Mouse (Mus musculus): ENCODE measurements around the gene Nek5.

Gene Nek5

GRCm38 (mm10) chr8:22124220-22125152, at the start of gene Nek5:
Nek5 (minus strand) TSS chr8:22125053.
- DNase-seq: no peak

DNA sequence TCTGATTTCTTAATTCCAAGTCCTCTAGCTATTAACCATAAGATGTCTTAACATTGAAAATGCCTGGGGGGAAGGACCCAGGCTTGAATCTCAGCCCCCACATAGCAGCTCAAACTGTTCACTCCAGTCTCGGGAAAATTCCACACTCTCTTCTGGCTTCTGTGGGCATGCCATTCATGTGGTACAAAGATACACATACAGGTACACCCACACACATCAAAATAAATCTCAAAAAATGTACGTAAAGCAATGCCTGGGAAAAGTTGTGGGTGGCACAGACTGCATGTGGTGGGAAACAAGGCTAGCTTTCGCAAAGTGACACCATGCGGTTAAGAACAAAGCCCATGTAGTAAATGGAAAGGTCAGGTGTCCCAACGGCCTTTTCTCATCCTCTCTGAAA, 44.3 kb upstream of the Nek5 start:
- no peak for DNase-seq

DNA sequence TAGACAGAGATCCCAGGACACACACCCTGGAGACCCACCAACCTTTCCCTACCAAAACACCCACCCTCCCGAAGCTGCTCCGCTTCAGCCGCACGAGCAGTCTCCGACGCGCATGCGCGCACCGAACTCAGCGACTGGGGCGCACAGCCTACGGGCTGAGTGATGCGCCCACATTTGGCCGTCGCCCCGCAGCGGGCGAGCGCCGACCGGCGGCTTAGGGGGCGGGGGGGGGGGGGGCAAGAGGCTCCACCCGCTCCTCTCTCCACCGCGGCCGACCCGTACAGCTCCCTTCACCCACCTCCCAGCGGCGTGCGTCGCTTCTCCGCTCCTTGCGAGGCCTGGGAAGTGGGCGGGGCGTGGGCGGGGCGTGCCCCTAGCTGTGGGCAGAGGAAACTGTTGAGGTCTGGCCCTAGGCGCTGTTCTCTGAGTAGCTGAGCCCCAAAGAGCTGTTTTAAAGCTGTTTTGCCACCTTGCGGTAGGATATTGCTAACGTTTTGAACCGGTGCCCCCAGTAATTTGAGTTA, 41.3 kb upstream of the Nek5 start, which contains the start of gene Nek3:
Nek3 (minus strand) TSS at position 356 of the 524 bp plus-strand sequence.
- DNase-seq: peak; percentile 85

- no peak for DNase-seq
Observed at GRCm38 (mm10) chr8:22165251-22166079, 40.6 kb upstream of the Nek5 start.

DNA sequence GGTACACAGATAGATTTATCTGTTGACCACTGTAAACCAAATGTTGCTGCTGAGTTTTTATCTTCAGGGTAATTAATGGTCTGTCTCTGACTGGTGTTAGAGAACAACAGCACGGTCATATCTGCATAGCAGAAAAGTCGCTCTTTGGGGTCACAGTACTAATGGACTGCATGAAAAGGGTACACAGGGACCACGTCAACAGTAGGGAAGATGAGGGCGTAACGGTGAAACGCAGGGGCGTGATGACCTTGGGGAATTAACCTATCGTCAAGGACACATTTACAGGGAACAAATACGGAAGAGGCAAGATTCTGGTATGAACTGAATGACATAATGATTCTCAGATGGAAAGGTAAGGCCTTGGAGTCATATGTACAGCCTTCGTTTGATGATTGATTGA, 39.6 kb upstream of the Nek5 start:
- DNase-seq: no peak

GRCm38 (mm10) chr8:22162206-22162605, 37.4 kb upstream of the Nek5 start:
- no peak for DNase-seq

GRCm38 (mm10) chr8:22150345-22150663, 25.5 kb upstream of the Nek5 start:
- no peak for DNase-seq

- no peak for DNase-seq
Observed at GRCm38 (mm10) chr8:22149643-22150344, 24.9 kb upstream of the Nek5 start.

- no peak for DNase-seq
Observed at GRCm38 (mm10) chr8:22148367-22148740, 23.5 kb upstream of the Nek5 start.

- DNase-seq: no peak
Observed at GRCm38 (mm10) chr8:22147706-22148366, 23.0 kb upstream of the Nek5 start.

- DNase-seq: no peak
Observed at GRCm38 (mm10) chr8:22145831-22146230, 21.0 kb upstream of the Nek5 start.

DNA sequence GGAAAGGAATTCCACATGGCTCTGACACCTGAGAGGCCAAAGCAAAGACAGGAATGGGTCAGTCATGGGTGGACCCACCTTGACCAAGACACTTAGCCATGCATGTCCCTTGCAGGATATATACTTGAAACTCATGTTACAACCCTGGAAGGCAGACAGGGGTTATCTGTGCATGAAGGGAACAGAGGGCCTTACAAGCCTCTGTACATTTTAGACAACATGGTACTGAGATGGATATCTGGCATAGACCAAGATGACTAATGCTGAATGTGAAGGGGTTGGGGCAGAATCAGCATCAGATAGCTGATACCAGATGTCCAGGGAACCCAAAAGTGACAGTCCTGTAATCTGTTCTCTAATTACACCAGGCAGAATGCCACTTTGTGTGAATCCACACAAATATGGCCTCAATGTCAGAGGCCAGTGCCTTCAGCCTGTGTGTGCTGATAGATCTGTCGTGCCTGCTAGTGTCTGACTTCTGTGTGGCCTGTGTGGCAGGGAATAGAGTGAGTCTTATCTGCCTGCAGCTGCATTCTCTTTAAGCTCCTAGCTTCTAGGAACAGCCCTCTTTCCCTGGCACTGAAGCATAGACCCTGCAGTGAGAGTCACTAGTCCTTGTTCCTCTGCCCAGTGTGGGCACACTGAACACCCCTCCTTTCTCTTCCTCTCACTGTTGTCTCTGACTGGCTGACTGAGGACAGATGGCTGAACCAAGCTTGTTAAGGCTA, 19.1 kb upstream of the Nek5 start:
- DNase-seq: no peak

GRCm38 (mm10) chr8:22142592-22142991, 17.7 kb upstream of the Nek5 start:
- DNase-seq: no peak

DNA sequence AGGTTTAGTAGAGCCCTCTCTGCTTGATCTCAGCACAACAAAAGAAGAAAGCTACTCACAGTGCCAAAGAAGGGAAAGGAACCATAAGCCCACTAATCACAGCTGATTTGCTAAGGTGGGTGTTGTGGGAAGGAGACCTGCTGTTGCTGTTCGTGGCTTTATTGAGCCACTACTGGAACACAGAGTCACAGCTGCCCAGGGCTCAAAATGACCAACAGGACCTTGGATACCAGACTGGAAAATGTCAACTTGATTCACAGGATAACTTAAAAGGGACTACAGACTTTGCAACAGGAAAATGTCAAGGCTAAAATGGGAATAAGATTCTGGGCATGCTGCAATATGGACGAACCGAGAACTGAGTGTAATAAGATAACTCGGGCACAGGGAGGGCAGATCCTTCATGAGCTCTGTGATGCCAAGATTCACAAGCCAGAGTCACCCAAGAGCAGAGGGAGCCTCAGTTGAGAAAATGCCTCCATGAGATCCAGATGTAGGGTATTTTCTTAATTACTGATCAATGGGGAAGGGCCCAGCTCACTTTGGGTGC, 17.1 kb upstream of the Nek5 start:
- DNase-seq: no peak

DNA sequence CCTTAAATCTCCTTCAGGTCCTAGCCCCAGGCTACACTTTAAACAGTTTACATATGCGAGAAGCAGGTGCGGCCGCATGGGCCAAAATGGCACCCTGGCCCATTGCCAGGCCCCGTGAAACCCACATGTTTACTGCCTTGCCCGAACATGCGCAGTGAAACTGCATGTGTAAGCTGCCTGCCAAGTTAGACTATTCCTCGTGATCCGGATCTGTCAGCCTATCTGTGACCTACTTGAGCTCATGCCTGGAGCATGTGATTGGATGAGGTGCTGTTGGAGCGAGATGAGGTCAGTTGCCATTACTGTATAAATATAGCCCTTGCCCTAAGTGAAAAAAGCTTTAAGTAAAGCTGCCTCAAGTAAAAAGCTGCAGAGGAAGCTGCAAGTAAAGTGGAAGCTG, 11.6 kb upstream of the Nek5 start:
- peak; percentile 29 for DNase-seq

GRCm38 (mm10) chr8:22134750-22135135, 9.9 kb upstream of the Nek5 start:
- DNase-seq: no peak

- DNase-seq: no peak
Observed at GRCm38 (mm10) chr8:22134078-22134749, 9.4 kb upstream of the Nek5 start.

- DNase-seq: no peak
Observed at GRCm38 (mm10) chr8:22132062-22132461, 7.2 kb upstream of the Nek5 start.

GRCm38 (mm10) chr8:22107020-22107419, 17.8 kb downstream of the Nek5 start:
- DNase-seq: no peak

DNA sequence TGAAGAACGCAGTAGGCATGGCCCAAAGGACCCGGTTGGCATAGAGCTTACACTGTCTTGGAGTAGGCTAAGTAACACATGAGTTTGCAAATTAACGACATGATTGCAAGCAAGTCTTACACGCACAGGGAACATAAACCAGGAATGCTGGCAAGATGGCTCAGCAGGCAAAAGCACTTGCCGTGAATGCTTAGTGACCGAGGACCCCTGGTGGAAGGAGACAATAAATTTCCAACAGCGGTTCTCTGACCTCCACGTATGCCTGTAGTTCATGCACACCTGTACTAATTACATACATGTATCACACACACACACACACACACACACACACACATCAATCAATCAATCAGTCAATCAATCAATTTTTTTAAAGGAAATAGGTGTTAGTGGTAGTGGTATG, 33.3 kb downstream of the Nek5 start:
- DNase-seq: no peak

- DNase-seq: no peak
Observed at GRCm38 (mm10) chr8:22089226-22089625, 35.6 kb downstream of the Nek5 start.
